ENCODE assay signal across 8 mouse cellular contexts in genomic region chr8:120285033-120285432, GRCm38 (mm10). TPM values are rescaled to one million over a fixed set of nuclear protein-coding genes. Genes with fewer than 3 reads are reported as not detected.
A peak's percentile ranks its signal among the peaks of the same experiment; 100 is the strongest.
DNase-seq lines count a peak whose midpoint lies in the region; ATAC-seq lines count a peak whose summit lies in the region.

No protein-coding gene starts in this region.

- ATAC-seq in intestine, embryonic 15.5 days, result peak; percentile 83
- peak; percentile 88 for ATAC-seq in lung, embryonic 16.5 days (ENCODE audit: low read depth)
- no peak for ATAC-seq in monocyte, adult 5-6 weeks (replicated peaks; ENCODE audit: insufficient number of reproducible peaks, low FRiP score, low TSS enrichment, poor library complexity, severe bottlenecking)

- H3K9ac ChIP-seq in intestine, embryonic 15.5 days, result no peak overlapping the region
- peak overlapping the region; percentile 31 for H3K9ac ChIP-seq in lung, embryonic 16.5 days (ENCODE audit: low read length)

- no peak overlapping the region for H3K4me2 ChIP-seq in intestine, embryonic 15.5 days (replicated peaks)
- H3K4me2 ChIP-seq in lung, embryonic 16.5 days (ENCODE audit: low read depth, low read length), result no peak overlapping the region

- H3K9me3 ChIP-seq in intestine, embryonic 15.5 days, result no peaks in the 10 kb centered on the region
- H3K9me3 ChIP-seq in lung, embryonic 16.5 days (ENCODE audit: control insufficient read depth, low read length), result no peaks in the 10 kb centered on the region

- 12% methylated on average over 3 of the region's 3 CpGs for WGBS in intestine, embryonic 15.5 days
- 12% methylated on average over 3 of the region's 3 CpGs for WGBS in lung, embryonic 16.5 days

- H3K27me3 ChIP-seq in intestine, embryonic 15.5 days (replicated peaks), result no peaks in the 10 kb centered on the region
- no peaks in the 10 kb centered on the region for H3K27me3 ChIP-seq in lung, embryonic 16.5 days (ENCODE audit: control insufficient read depth, insufficient read depth, low read depth, low read length)

- H3K36me3 ChIP-seq in intestine, embryonic 15.5 days, result no peaks in the 10 kb centered on the region
- no peaks in the 10 kb centered on the region for H3K36me3 ChIP-seq in lung, embryonic 16.5 days (ENCODE audit: control insufficient read depth, insufficient read depth, low read length)

- peaks cover 66% of the 10 kb centered on the region for H3K4me1 ChIP-seq in intestine, embryonic 15.5 days (replicated peaks)
- H3K4me1 ChIP-seq in lung, embryonic 16.5 days (replicated peaks; ENCODE audit: control insufficient read depth, insufficient read depth, low read length), result peaks cover 58% of the 10 kb centered on the region

- H3K4me3 ChIP-seq in intestine, embryonic 15.5 days (replicated peaks), result no peak overlapping the region
- H3K4me3 ChIP-seq in lung, embryonic 16.5 days (ENCODE audit: low read length), result no peak overlapping the region

- DNase-seq in testis, postnatal 14 days (ENCODE audit: low spot score), result peak; percentile 48
- DNase-seq in testis, postnatal 10 days (ENCODE audit: low spot score), result no peak
- DNase-seq in thymus, adult 18-20 months, result peak; percentile 66 to 84
- no peak for DNase-seq in spleen, adult 12 weeks (ENCODE audit: low spot score)
- DNase-seq in cerebellum, postnatal 4 days (ENCODE audit: low spot score in 2 of 2), result no peak

- H3K27ac ChIP-seq in intestine, embryonic 15.5 days, result peak overlapping the region; percentile 74
- H3K27ac ChIP-seq in lung, embryonic 16.5 days (ENCODE audit: low read length), result peak overlapping the region; percentile 92

RNA-seq across cellular contexts. Expression of gene Gse1, which starts 56.8 kb away (rescaled TPM):
- polyA plus RNA-seq in intestine, embryonic 15.5 days (2015; fragmentation: Nextera tagmentation; extraction: Ambion mirVana), result 7.9 and 9.6 TPM in 2 replicates
- 10.2 and 10.9 TPM in 2 replicates for polyA plus RNA-seq in lung, embryonic 16.5 days (2015; fragmentation: Nextera tagmentation; extraction: Ambion mirVana)
- 9.9 to 23.3 TPM (median 10.5 TPM) in 3 replicates for total RNA-seq in monocyte, adult 5-6 weeks (2017)

Comparison
In these comparisons a context has a peak if more than half of its experiments do, and no peak if none do; other contexts are left out.
1. DNase-seq: peak in testis, postnatal 14 days (single experiment) and thymus, adult 18-20 months (2 of 2); none in testis, postnatal 10 days (single experiment), spleen, adult 12 weeks (single experiment) and cerebellum, postnatal 4 days (0 of 2).